Mouse (Mus musculus): ENCODE results near the gene Kcnab2.

The Kcnab2 gene

DNA sequence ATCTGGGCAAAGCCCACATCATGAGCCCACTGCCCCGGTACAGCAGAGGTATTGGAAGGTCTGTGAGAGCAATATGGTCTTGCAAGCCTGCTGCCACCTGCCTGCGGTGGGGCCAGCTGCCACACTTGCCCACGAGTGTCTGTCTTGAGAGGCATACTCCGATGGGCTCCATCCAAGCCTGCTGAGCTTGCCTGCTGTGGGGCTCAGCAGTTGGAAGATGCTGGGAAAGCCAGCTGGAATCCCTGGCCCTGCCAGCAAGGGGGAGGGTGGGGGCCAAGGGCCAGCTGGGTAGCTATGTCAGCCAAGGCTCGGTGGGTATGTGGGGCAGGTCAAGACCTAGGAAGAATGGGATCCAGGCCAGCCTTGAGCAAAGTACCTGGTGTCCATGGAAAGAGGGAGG, 85.5 kb downstream of the Kcnab2 start:
- no peak for DNase-seq (ENCODE audit: low spot score)

DNA sequence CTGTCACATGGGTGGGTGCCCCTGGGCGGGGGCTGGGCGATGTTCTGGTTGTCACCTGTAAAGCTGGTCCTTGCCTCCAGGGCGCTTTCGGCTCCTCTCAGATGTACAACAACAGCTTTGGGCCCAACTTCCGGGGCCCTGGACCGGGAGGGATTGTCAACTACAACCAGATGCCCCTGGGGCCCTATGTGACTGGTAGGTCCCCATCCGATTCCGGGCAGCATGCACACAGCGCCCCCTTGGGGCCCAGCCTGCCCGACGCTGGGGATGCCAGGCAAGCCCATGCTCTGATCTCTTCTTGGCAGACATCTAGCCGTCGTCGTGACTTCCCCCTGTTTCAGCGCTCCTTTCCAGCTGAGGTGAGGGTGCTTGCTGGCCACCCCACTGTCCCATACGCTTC, 92.0 kb downstream of the Kcnab2 start:
- peak; percentile 28 for DNase-seq (ENCODE audit: low spot score)

DNA sequence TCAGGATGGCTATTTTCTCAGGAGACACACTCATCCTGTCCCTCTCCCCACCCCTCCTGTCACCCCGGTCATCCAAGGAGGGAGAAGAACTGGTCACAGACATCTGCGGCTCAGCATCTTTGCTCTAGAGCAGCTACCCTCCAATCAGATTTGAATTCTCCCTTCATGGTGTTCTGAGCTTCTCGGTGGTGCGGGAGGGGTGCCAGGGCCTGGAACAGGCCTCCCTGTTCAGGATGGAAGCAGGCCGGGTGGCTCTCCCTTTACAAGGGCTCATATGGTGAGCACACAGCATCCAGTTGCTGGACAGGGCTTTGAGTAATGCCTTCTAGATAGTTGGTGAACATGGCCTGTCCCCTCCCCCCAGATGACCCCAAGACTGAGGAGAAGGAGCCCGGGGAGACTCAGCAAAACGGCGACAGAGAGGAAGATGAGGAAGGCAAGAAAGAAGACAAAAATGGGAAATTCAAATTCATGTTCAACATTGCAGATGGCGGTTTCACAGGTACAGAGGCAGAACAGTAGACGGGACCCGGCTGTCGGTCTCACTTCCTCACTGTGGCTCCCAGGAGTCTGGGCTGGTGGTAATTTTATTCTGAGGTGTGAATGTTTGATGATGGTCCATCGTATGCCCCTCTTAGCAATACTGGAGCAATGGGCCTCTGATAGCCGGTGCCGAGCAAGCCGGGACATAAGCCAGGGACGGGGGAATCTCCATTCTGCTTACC, 95.0 kb downstream of the Kcnab2 start:
- DNase-seq (ENCODE audit: low spot score) = no peak

DNA sequence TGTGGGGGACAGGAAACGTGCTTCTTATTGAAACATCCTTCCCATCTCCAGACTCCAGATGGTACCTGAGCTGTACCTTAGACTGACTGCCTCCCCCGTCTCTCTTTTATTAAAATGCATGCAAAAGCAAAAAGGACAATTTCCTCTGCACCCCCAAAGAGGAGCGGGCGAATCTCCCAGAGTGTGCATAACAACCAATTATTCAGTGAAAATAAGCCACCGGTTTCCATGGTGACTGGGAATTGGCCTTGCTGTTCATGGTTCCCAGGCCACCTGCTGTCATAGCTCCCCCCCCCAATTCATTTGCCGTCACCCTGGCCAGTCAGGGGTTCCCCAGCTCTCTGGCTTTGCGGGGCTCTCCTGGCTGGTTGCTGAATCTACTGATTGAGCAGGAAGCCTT, 112.4 kb downstream of the Kcnab2 start:
- no peak for DNase-seq (ENCODE audit: low spot score)

DNA sequence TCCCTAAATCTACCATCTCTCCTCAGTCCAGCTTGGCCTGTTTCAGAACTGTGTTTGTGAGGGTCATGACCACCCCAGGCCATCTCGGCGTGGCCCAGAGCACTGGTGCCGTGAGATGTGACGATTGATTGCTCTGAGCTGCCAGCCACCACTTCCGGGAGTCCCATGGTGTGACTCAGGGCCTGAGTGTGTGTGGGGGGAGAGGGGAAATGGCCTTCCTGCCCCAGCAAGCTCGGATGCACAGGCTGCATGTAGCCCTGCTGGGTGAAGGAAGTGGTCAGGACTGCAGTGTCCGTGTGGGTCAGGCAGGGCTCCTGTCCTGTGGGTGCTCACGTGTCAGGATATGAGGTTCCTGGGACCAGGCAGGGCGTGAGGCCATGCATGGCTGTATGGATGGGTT, 115.5 kb downstream of the Kcnab2 start:
- no peak for DNase-seq (ENCODE audit: low spot score)

DNA sequence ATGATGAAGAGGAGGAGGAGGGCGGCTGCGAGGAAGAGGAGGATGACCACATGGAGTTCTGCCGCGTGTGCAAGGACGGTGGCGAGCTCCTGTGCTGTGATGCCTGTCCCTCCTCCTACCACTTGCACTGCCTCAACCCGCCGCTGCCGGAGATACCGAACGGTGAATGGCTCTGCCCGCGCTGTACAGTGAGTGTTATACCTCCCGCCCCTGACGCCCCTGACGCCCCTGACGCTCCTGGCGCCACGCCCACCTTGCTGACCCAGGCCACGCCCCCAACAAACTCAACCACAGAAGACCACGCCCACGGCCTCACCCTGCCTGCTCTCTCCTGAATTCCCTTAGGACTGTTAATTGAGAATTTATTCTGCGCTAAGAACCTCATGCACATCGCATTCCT, 116.8 kb downstream of the Kcnab2 start:
- DNase-seq (ENCODE audit: low spot score) = no peak

DNA sequence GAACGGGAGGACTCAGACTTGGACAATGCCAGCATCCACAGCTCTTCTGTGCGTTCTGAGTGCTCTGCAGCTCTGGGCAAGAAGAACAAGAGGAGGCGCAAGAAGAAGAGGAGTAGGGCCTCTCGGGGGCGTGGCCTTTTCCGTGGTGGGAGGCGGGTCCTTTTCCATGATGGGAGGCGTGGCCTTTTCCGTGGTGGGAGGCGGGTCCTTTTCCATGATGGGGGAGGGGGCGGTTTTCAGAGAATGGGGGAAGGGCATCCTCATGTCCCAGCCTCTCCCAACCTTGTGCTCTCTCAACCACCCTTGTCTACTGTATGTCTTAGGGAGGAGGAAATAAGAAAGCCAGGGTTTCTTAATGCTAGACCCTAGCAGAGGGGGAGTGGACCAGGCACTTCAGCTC, 118.0 kb downstream of the Kcnab2 start:
- DNase-seq (ENCODE audit: low spot score) = no peak

DNA sequence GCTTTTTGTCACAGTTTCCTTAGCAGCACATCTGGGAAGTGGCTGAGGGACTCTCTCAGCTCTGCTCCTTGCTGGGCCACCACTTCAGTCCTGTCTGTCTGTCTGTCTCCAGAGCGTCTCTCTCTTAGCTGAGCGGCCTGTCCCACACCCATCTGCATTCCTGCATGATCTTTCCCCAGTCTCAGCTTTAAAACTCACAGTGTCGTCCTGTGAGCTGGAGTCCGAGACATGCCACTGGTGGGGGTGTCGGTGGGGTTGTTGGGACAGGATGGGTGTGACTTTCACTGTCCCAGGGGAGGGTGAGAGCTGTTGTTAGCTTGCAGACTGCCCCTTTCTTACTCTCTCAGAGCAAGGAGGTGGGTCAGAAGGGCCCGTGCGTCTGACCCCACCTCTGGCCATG, 122.0 kb downstream of the Kcnab2 start:
- DNase-seq (ENCODE audit: low spot score) = no peak

DNA sequence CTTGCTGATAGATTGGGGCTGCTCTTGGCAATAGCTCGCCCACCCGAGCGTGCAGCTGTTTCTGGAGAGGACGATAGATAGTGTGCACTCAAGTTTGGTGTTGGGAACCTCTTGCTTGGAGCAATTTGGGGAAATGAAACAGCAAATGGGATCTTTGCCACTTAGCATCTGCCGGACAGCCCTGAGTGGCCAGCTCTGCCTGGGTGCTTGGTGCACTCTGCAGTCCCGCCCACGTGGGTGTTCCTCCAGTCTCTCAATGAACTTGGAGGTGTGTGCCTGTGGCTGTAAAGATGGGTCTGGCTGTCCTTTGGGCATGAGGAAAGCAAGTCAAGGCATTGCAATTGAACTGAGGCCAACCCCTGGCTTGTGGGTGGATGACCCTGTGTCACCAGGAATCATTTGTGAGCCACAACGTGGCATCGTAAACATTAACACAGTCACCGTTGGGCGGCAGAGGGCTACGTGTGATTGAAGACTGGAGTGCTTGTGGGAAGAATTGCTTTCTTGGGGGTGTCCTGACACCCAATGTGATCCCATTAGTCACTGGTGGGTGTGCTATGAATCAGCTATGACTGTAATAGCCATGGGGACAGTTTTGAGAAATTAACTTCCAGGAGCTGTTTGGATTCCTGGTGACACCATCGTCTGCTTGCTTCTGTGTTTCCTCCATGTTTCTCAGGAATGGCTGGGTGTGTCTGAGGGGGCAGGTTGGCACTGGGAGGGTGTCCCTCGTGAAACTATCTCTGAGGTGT, 123.6 kb downstream of the Kcnab2 start:
- no peak for DNase-seq (ENCODE audit: low spot score)

DNA sequence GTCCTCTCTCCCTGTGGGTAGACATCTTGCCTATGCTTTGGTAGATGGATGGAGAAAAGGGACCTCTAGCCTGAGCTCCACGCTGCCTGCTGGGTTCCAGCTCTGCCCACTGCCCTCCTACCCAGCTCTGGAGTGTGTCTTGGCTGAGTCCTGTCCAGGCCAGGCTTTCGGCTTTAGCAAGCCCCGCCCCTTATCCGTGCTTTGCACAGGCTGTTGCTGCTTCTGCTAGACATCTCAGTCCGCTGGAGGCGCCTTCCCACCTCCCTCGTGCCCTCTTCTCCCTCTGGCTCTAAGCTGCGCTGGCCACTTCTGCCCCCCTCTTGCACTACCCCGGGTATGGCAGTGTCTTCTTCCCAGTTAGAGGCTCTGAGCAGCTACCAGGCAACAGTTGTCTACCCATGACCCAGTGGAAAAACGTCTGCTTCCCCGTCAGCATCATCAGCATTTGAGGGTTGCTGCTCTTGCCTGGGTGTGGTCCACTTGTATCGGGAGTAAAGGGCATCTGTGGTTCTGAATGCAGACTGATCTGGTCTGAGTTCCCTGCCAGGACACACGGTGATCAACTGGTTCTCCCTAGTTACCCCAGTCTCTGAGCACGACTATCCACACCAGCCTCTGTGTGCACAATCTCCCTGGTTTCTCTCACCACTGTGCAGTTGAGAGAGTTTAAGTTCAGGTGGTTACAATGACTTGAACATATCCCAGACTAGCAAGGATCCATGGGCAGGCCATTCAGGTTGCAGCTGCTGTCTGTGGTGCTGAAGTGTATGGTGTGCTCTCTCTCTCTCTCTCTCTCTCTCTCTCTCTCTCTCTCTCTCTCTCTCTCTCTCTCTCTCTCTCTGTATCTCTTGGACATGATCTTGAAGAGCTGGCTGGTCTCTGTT, 126.0 kb downstream of the Kcnab2 start:
- no peak for DNase-seq (ENCODE audit: low spot score)

DNA sequence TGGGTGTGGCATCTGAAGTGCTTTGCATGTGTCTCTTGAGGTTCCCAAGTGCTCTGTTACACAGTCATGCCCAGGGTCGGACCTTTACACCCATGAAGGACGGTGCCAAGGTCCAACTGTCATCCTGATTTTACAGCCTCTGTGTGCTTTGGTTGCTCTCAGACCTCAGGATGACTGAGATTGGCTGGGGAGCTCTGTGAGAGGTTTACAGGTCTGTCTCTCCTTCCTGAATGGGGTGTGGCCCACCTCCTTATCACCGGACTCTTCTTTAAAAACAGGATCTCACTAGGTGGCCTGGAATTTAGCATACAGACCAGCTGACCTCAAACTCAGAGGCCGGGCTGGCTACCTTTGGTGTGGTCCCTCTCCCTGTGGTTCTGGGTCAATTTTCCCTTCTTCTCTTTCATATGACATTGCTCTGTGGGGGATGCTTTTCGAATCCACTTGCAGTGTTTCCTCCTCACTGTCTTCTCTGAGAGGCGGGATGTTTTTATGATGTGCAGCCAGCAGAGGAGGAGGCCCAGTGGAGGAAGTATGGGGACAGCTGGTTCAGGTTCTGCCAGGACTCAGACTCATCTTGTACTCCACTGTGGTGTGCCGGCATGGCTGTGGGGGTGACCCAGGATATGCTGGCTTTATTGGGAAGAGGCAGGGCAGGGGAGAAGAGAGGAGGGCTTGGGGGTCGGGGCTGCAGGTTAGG, 126.8 kb downstream of the Kcnab2 start:
- no peak for DNase-seq (ENCODE audit: low spot score)

DNA sequence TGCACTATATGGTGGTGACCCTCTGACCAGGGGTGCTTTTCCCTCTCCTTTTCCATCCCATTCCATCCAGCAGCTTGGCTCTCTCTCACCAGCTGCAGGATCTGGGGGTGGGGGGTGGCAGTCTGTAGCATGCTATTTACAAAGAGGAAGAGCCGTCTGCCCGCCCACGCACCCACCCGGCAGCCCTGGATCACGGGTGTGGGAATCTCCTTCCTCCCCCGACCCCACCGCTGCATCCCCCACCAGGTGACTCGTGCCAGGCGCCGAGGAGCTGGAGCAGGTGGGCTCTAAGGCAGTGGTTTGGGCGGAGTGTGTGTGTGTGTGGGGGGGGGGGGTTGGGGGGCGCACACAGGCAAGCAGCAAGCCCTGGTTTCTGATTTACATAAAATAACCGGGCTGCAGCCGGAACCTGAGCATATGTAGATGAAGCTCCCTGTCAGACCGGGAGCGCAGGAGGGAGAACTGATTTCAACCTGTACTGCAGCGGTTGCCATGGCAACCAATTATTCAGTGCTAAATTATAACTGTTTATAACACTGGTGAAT, 127.8 kb downstream of the Kcnab2 start:
- no peak for DNase-seq (ENCODE audit: low spot score)

DNA sequence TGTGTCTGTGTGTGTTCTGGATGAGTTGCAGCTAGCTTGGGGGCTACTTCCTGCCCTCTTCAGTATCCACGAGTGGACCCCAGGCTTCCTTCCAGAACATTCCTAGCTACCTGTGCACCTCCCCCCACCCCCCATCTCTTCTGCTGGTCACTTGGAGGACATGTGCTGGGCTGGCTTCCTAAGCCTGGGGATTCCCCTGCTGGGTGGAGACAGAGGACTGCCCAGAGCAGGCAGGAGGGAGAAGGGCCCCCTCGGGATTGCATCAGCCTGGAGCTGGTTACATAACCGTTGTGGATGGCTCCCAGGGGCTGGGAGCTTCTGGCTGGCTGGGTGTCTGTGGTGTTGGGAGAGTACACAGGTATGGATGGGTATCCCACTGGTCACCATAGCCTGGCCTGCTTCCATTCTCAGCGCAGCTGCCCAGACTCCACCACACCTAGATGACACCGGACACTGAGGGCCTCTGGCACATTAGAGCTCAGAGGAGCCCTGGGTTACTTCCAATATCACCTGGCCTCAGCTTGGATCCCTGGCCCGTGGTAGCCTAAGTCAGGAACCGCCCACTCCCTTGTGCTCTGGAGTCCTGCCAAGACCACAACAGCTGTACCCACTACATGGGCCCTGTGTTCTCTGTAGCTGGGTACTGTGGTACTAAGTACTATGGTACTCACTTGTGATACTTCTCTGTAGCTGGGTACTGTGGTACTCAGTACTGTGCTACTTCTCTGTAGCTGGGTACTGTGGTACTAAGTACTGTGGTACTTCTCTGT, 132.4 kb downstream of the Kcnab2 start:
- DNase-seq (ENCODE audit: low spot score) = no peak

DNA sequence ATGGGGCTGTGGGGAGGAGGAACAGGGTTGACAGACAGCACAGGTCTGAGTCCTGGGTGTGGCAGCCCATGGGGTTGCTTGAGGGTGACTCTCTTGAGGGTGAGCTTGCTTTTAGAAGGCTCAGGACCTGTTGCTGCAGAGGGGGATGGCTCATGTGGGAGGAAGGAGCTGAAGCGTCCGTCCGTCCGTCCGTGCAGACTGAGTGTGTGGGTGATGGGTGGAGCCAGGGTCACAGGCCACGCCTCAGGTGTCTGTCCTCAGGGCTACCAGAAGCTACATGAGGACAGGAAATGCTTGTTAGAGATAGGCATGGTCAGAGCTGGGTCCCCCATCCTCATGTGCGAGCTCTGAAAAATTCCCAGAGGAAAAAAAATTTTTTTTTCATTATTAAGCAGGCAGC, 133.0 kb downstream of the Kcnab2 start:
- no peak for DNase-seq (ENCODE audit: low spot score)

DNA sequence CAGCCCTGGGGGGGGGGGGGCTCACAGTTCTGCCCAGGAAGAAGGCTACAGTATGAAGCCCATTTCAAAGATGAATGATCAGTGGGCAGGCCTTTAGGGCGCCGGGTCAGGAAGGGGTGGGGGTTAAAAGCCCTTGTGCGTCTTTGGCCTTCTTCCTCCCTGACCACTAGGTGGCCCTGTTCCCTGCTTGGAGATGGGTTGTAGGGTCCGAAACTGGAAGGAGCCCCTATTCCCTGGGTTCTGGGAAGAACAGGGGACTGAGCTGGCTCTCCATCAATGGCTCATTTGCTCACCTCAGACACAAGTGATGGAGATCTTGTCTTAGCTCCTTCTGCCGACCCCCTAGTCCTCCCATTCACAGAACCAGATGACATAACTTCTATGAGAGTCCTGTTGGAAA, 134.4 kb downstream of the Kcnab2 start:
- no peak for DNase-seq (ENCODE audit: low spot score)
